Mouse (Mus musculus): ENCODE measurements around the gene Dyrk1a.

GRCm38 (mm10) chr16:94524691-94525090, 45.1 kb upstream of the Dyrk1a start:
- TF ChIP-seq MYOD1 (IDR thresholded peaks at IDR 0.05; ENCODE audit: control insufficient read depth in 1 of 3, insufficient read length in 2 of 3, low read depth in 2 of 3) (no peak), MYOG (IDR thresholded peaks at IDR 0.05; ENCODE audit: control insufficient read depth in 1 of 3, insufficient read depth in 1 of 3, insufficient read length in 2 of 3, low read depth in 2 of 3) (no peak)
